Mouse (Mus musculus): ENCODE measurements around the gene Sertm1.

Sertm1 gene

DNA sequence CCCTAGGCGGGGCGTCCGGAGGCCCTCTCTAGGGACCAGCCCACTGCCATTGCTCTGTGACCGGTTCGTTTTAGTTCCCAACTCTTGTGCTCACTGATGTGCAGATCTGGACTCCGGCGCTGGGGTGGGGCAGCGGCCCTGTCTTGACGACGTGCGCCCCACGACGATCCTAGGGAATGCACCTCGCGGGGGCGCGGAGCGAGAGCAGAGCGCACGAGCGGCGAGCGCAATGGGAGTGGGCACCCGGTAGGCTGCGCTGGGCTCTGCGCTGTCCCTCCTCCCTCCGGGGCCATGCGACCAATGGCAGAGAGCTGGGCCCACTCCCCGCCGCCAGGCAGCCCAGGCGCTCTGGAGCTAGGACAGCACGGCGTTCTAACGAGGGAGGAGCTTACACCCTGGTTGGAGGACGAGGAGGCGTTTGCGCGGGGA lies at the start of gene Sertm1:
TSS of gene Sertm1 (minus strand) at position 245 of the 429 bp plus-strand sequence.
- DNase-seq (ENCODE audit: low spot score) = no peak

DNA sequence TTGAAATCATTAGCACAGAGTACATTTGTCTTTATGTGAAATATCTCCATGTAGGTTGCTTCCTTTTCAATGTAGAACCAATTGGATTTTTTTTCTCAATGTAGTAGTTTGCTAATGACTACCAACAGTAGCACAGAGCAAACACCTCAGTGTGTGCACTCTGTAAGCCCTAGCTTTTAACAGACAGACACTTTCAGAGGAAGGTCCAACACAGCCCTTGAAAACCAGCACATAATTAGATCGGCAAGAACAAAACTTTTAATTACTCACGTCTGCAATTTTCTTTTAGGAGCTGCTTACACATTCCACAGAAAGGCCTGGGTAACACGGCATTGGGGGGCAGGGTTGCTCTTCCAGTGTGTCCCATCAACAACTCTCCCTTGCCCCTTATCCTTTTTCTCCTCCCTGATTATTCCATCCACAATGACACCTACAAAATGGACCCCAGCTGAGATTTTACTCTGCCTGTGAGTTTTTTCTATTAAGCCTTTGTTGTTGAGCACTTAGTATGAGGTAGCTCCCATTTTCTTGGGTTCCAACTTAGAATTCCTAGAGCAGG lies 49.3 kb upstream of the Sertm1 start:
- no peak for DNase-seq (ENCODE audit: low spot score)

DNA sequence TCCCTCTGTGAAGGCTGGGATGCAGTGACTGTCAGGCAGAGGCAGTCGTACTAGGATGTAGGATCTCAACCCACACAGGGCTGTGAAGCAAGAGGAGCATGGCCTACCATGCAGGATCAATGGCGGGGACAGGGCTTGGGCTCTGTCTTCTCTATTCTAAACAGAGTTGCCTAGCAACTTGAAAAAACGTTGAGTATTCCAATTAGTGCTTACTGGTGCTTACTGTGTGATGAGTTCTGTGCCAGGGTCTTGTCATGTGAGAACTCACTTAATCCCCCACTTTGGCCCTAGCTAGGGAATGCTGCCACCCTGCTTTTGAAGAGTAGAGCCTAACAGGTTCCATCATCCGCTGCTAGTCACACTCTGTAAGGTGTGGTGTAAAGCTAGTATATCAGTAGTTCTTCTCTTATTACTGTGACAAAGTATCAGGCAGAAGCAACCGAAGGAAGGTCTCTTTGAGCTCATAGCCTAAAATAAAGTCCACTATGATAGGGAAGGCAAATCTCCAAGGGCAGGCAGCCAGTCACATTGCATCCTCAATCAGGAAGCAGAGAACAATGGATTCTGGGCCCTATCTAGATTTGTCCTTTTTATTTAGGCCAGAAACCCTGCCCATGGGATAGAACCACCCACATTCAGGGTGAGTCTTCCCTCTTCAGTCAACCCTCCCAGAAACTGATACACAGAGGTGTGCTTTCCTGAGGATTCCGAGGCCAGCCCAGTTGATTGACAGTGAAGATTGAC lies 27.6 kb upstream of the Sertm1 start:
- no peak for DNase-seq (ENCODE audit: low spot score)

DNA sequence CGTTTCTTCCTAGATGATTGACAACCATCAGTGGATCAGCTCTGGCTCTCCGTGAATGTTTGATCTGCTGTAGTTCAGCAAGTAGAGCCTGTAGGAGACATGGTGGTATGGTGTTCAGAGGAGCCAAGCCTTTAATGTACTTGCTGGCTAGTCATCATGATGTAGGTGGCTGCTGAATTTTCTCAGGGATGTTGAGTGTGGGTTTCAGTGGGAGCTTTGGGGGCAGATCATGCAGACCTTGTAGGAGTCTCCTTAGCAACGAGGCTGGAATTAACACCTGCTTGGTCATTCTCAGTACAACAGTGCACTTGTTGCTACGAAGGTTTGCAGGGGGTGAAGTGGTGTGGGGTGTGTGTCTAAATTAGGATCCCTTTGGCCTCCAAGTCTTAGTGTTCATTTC lies 18.8 kb upstream of the Sertm1 start:
- no peak for DNase-seq (ENCODE audit: low spot score)

DNA sequence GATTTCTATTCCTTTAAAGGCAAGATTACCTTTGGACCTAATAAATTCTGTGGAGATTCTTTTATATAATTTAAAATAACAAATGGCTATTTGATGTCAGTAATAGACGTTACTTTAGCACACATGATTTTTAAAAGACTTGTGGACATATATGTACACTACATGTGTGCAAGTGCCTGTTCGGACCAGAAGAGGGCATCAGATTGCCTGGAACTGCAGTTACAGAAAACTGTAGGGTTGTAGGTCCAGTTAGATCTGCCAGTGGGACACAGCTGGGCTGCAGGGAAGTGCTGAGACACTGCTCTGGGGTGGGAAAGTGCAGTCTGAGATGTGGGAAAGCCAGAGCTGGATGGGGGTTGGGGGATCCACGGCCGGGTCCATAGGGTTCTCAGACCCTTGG lies 16.9 kb upstream of the Sertm1 start:
- DNase-seq (ENCODE audit: low spot score) = no peak

DNA sequence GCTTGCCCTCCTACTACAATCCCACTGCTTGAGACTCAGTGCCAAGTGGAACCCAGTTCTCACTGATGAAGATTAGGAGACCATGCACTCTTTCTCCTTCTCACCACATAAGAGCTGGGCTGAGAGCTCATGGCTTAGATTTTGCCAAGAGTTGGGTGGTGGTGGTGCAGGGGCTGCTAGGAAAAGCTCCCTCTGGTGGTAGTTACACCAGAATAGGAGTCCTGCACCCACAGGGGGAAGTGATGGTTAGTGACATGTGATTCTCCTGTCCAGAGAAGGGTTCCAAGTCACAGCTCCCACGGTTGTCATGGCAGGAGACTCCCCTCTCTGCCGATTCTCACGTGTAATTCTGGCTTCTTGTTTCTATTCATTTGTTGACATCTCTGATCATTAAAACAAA lies 4.7 kb upstream of the Sertm1 start:
- DNase-seq (ENCODE audit: low spot score) = no peak

DNA sequence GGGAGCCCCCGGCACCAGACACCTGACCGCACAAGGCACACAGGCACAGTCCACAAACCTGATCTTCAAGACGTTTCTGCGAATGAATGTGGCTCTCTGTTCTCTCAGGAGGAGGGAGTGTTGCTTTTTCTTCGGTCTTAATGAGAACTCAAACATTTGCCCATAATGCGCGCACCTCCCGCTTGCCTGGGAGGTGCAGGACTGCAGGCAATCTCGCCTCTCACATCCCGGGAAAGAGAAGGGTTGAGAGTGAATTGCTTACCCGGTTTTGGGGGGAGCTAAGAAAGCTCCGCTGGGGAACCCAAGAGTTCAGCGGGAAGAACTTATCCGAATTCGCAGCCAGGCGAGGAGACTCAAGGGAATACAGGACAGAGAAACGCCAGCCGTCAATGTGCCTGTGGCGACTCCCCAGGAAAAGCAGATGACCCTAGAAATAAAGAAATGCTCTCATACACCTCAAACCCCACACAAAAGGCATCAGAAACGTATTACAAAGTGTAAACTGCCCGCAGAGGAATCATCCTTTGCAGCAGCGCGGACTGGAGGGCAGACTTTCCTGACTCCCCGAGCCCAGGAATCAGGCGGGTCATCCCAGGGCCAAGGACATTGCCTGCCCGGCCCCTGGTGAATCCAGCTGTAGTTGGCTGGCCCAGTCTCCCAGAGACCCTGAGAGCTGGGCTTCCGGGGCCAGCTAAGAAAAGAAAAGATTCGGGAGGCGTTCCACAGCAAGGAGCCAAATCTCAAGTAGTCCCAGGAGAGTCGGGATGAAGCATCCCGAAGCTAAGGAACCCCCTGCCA lies 643 bp downstream of the Sertm1 start:
- no peak for DNase-seq (ENCODE audit: low spot score)

DNA sequence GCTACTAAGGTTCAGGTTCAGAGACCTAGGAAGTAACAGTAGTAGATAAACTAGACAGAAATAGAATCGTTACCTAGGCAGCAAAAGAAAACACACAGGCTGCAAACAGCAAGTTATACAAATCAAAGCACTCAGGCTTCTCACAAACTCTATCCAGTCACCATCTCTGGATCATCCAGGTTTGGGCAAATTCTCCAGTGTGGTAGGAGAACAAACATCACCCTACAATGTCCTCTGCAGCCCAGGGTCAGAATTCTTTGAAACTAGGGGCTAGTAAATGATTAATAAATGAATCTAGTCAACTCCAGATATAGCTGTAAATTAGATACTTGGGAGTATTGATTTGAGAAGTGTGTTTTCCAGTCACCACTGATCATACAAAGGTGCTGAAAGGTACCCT lies 6.8 kb downstream of the Sertm1 start:
- DNase-seq (ENCODE audit: low spot score) = no peak

DNA sequence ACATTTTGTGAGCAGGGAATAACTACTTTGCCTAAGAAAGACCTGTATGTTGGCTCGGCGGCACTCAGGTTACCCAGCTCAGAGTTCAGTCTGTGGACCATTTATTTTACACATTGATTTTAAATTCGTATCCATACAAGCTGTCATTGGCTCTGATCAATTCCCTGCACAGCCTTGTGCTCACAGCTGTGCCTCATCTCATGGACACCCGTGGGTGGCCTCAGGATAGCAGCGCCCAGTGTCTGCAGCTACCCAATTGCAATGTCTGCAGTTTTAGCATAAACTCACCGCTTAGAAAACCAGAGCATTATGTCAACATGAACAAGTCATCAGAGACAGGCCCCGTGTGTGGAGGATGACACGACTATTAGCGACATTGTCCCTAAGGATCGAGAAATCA lies 17.7 kb downstream of the Sertm1 start:
- DNase-seq (ENCODE audit: low spot score) = no peak

DNA sequence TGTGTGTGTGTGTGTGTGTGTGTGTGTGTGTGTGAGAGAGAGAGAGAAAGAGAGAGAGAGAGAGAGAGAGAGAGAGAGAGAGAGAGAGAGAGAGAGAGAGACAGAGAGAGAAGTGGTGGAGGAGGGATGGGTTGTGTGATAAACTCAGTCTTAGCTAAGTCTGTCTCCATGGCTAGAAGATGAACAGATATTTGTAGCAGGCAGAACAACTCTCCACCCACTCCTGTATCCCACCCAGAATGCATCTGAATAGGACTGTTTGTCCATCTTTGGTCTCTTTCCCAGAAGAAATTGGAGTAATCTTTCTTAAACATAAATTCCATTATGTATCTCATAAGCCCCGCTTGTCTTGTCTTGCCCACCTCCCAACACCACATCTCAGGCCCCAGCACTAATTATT lies 20.8 kb downstream of the Sertm1 start:
- no peak for DNase-seq (ENCODE audit: low spot score)

DNA sequence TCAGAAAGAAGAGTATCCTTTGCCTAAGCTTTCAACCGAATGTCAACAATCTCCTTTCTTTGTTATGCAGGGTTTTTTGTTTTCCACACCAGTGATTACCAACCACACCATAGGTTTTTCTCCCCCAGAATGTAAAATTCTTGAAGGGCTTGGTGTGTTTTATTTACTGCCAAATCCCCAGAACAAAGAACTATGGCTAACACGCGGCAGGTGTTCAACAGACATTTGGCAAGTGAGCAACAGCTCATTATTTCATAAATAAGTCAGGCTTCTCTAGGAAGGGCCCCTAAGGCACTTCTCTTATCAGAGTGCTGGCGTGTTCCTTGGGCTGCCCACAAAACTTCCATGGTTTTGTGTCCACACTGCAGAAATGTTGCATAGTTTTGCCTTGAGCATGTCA lies 23.5 kb downstream of the Sertm1 start:
- no peak for DNase-seq (ENCODE audit: low spot score)

DNA sequence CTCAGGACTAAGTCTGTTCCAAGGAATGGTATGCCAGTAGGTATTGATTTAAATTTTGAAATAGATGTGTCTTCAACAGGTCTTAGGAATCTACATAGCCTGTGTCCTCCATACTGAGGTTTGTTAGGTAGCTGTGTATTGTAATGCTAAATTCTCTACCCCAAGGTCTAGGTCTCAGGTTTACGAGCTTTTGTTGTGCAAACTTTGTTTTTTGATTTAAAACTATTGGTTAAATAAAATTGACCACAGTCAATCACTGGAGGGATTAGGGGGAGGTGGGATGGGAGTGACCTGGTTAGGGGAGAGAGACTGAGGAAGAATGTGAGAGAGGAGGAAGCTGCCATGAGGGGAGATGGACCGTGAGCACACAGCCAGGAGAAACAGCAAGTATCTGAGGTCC lies 29.2 kb downstream of the Sertm1 start:
- no peak for DNase-seq (ENCODE audit: low spot score)

Measured in urinary bladder, postnatal 10 days (tissue).